Mouse (Mus musculus): ENCODE results near the gene Olfr1133.

DNA sequence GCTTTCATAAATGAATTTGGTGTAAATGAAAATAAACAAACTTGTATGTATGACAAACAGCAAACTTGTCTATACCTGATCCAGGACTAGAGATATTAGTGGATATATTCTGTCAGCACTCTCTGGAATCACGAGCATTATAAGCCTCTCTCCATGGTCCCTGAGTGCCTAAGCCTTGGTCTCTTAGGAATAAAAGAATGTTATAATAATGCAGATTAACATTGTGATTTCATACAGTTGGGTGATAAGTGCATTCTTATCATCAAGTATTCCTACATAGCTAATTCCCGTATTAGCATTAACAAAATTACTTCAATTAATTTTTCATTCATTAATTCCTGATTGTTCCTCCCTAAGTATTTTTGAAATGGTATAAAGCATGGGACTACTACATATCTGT lies 11.2 kb upstream of the Olfr1133 start, which contains the start of gene Olfr1134:
- TF ChIP-seq CTCF (IDR thresholded peaks at IDR 0.05) (no peak), EP300 (IDR thresholded peaks at IDR 0.05) (no peak)

All from lung, postnatal 0 days (tissue).